Mouse (Mus musculus): Measurements from ENCODE around the gene Zfp541.

Gene Zfp541

DNA sequence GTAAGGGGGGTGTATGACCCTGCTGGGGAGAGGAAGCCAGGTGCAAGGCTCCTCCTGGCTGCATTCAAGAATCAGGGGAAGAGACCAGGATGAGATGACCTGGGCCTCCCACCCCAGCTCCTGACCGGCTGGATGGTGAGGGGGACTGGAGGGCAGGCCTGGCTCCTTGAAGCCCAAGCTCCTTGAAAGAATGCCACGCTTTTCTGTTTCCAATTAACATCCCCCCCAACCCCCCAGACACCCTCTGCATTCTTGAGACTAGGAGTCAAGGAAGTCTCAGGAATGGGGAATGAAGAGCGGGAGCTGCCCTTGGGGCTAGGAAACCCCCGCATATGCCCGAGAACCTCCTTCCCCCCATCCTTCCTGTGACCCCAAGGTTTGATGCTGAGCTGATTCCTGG is 17.1 kb upstream of the Zfp541 start:
- no peak for DNase-seq (ENCODE audit: low read depth)

GRCm38 (mm10) chr7:16045538-16045937 is 16.1 kb upstream of the Zfp541 start:
- no peak for DNase-seq (ENCODE audit: low read depth)

DNA sequence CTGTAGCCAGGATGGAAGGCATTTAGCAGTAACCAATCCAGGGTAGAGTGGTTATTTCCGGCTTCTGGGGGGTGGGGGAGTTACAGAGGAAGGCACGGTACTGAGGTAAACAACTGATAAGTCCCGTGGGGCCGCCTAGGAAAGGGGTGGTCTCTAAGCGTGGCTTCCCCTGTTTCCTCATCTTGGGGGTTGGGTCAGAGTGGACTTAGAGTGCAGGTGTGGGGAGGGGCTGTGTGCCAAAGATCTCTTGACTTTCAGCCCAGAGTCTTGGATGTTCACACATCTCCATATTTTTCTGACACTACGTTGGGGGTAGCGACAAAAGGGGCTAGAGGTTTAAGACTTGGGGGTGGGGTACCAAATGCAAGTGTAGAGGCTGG is 15.5 kb upstream of the Zfp541 start:
- peak; percentile 73 for DNase-seq (ENCODE audit: low read depth)

DNA sequence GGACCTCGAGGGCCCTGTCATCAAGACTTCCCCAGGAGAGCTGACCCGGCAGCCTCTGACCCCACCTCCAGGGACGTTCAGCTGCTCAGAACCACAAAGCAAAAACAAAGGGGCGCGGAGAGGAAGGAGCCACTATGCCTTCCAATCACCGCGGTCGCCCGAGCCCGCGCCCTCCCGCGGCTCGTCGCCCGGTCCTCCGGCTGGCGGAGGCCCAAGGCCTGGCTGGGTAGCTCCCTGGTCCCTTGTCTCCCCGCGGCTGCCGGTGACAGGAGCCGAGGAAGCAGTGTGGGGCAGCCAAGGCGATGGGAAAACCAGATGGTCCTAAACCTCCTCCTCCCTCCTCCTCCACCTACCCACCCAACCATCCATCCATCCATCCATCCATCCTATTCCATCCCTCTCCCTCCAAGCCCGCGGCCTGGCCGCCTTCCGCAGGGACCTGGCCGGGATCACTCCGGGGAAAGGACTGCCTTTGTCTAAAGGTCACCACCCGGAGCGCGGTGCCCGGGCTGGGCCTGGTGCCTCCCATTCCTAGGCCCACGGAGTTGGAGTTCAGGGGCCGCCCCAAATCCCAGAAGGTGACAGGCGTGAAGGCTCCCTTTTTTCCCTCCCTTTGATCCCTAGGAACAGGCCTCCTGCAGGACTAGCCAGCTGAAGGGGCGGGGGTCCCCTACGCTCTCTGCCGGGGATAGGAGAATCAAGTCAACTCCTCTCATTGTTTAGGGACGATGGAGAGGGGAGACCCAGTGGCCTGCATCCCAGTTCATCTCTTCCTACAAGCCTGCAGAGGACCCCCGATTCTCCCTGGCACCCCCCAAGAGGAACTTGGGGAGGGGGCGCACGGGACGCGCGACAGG is 14.9 kb upstream of the Zfp541 start:
- DNase-seq (ENCODE audit: low read depth): no peak

DNA sequence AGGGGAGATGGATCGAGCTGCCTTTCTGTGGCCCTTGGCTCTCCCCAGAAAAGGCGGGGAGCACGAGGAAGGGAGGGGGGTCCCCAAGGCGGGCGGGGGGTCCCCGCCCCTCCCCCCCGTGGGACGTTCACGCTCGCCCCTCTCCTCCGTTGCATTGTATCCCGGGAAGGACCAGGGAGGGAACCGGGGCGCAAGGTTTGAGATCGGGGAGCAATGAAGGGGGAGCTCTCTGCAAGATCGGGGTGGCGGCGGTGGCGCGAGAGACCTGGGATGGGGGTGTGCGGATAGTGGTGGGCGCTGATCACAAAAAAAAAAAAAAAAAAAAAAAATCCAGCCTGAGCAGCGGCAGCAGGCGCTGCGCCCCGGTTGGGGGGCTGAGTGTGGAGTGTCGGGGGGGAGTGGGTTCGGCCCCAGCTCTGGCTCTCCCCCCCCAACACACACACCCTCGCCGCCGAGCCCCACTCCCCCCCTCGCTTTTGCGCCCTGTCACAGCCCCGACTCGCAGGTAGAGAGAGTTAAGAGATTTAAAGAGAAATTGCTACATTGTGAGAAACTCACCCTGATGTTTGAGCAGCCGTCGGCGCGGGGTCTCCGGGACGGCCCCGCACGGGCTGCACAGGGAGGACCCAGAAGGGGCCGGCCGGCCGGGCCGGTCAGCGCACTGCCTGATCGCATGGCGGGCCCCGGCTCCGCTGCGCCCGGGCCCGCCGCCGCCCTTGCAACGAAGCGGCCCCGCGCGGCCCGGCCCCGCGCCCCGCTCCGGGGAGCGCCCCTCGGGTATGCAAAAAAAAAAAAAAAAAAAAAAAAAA is 14.1 kb upstream of the Zfp541 start, which contains the start of gene Bicra:
Gene Bicra (minus strand): TSS at position 584 of the 809 bp plus-strand sequence.
- no peak for DNase-seq (ENCODE audit: low read depth)

GRCm38 (mm10) chr7:16048164-16048564 is 13.4 kb upstream of the Zfp541 start:
- DNase-seq (ENCODE audit: low read depth): peak; percentile 96

- DNase-seq (ENCODE audit: low read depth): no peak
Measured at GRCm38 (mm10) chr7:16048675-16049575, 12.7 kb upstream of the Zfp541 start.

DNA sequence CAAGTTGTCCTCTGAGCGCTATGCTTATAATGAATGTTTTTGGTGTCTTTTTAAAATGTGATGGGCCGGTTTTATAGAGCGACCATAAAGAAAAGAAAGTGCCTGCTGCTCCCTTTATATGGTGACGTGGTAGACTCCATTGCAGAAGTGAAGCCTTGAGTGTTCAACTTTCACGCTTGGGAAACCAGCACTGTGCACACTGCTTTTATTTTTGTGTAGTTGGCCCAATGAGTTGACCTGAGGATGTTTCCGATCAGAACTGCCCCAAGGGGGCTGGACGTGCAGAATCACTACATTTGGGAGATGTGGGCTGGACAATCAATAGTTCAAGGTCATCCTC is 12.1 kb upstream of the Zfp541 start:
- no peak for DNase-seq (ENCODE audit: low read depth)

GRCm38 (mm10) chr7:16050600-16050999 is 11.0 kb upstream of the Zfp541 start:
- no peak for DNase-seq (ENCODE audit: low read depth)

GRCm38 (mm10) chr7:16051883-16052595 is 9.6 kb upstream of the Zfp541 start:
- DNase-seq (ENCODE audit: low read depth): peak; percentile 82

- DNase-seq (ENCODE audit: low read depth): peak; percentile 89
Measured at GRCm38 (mm10) chr7:16052684-16053083, 8.9 kb upstream of the Zfp541 start.

GRCm38 (mm10) chr7:16053105-16053504 is 8.5 kb upstream of the Zfp541 start:
- no peak for DNase-seq (ENCODE audit: low read depth)

DNA sequence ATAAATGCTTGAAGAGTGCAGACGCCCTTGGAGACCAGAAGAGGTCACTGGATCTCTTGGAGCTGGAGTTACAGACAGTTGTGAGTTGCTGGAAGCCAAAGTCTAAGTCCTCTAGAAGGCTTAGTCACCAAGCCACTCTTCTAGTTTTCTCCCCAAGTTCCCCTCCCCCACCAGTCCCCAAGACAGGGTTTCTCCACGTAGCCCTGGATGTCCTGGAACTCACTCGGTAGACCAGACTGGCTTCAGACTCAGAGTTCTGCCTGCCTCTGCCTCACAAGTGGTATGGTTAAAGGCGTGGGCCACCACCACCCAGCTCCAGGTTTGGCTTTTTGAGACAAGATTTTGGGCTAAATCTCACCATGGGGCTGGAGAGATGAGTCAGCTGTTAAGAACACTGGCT is 6.6 kb upstream of the Zfp541 start:
- no peak for DNase-seq (ENCODE audit: low read depth)

DNA sequence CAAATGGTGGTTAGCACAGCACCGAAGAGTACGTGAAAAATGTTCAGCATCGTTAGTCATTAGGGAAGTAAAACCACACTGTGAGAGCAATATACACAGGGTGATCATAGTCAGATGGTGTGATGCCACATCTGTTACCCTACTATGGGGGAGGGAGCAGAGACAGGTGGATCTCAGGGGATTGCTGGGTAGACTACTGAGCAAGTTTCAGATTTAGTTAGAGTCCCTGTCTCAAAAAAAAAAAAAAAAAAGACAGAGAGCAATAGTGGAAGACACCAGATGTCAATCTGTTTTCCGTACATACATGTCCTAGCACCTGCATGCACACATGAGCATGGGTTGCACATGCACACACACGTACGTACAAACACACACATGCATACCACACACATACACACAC is 5.9 kb upstream of the Zfp541 start:
- DNase-seq (ENCODE audit: low read depth): no peak

- DNase-seq (ENCODE audit: low read depth): no peak
Measured at GRCm38 (mm10) chr7:16056459-16057135, 5.0 kb upstream of the Zfp541 start.

GRCm38 (mm10) chr7:16057136-16057534 is 4.5 kb upstream of the Zfp541 start:
- DNase-seq (ENCODE audit: low read depth): no peak

DNA sequence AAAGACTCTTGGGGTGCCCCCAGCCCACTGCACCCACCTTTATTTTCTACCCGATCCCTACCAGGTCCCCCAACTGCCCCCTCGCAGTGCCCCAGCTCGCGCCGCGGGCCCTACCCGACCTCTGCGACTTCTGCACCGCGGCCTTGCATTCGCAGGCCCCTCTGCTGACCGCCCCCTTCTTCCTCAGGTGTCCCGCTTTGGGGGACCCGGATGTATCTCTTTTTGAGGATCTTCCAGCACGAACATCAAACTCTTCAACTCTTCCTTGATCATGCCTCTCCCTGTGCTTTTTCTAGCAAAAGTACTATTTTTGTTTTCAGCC is 446 bp downstream of the Zfp541 start:
- DNase-seq (ENCODE audit: low read depth): no peak

GRCm38 (mm10) chr7:16063490-16063889 is 1.9 kb downstream of the Zfp541 start:
- DNase-seq (ENCODE audit: low read depth): no peak

GRCm38 (mm10) chr7:16070846-16071245 is 9.2 kb downstream of the Zfp541 start:
- no peak for DNase-seq (ENCODE audit: low read depth)

DNA sequence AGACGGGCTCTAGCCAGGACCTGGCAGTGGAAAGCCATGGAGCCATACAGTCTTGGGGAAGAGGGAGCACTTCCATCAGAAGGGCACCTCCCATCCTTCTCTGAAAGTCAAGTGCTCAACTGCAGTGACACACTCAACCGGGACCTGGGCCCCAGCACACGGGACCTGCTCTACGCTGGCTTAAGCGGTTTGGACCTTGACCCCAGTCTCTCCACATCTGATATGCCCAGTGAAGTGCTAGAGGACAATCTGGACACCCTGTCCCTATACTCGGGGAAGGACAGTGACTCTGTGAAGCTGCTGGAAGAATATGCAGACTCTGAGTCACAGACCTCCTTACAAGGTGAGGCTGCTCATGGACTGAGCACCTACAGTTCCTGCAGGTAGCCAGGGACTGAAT is 10.3 kb downstream of the Zfp541 start:
- DNase-seq (ENCODE audit: low read depth): no peak

GRCm38 (mm10) chr7:16079947-16080346 is 18.3 kb downstream of the Zfp541 start:
- DNase-seq (ENCODE audit: low read depth): no peak
